Mouse (Mus musculus) CH12.LX (cell line): ENCODE data around the gene Exosc8. TPM values are rescaled to one million over a fixed set of nuclear protein-coding genes. Genes with fewer than 3 reads are reported as not detected.

Experiments used
- DNase-seq: peaks from one replicate; pipeline ENCODE4 v3.0.0-alpha.2; 2013; ENCODE audit errors: extremely low read depth
- H3K27ac ChIP-seq: 2 replicates; pipeline ENCODE4 v1.5.1; 2012; ENCODE audit warnings: low read depth, mild to moderate bottlenecking, control low read depth, moderate library complexity; ENCODE audit not compliant: insufficient read depth
- H3K27me3 ChIP-seq: replicated peaks from 2 replicates; pipeline ENCODE3; 2012; ENCODE audit warnings: inconsistent platforms
- H3K36me3 ChIP-seq, 2 experiments: replicated peaks in 1 of 2; 2 replicates each; pipeline versions ENCODE3 to v1.6.1; 2012; ENCODE audit warnings: inconsistent platforms in 1 of 2, low read length in 1 of 2, mild to moderate bottlenecking in 1 of 2, mixed read lengths in 1 of 2, moderate library complexity in 1 of 2; ENCODE audit not compliant: control insufficient read depth in 1 of 2, insufficient read depth in 1 of 2
- H3K4me1 ChIP-seq, 2 experiments: 2 replicates each; pipeline ENCODE4 v1.6.1; 2012; ENCODE audit warnings: inconsistent platforms in 1 of 2, moderate library complexity in 1 of 2; ENCODE audit not compliant: insufficient read depth in 2 of 2, control insufficient read depth in 1 of 2
- H3K4me2 ChIP-seq: 2 replicates; pipeline ENCODE4 v1.6.1; 2012; ENCODE audit warnings: low read depth, mild to moderate bottlenecking, control low read depth; ENCODE audit not compliant: poor library complexity, insufficient read depth, severe bottlenecking
- H3K4me3 ChIP-seq, 3 experiments: fragments of 150-350 bp in 1 of 3; sonication (generic) in 1 of 3; replicated peaks in 1 of 3; 2 replicates each; pipeline versions ENCODE3 to v1.5.1; 2011 to 2012; ENCODE audit warnings: low read depth in 2 of 3, low read length in 2 of 3, mild to moderate bottlenecking in 2 of 3, moderate library complexity in 2 of 3, control low read depth in 1 of 3, improper control_type of control experiment in 1 of 3, inconsistent platforms in 1 of 3, mixed read lengths in 1 of 3; ENCODE audit not compliant: poor library complexity in 1 of 3
- H3K79me2 ChIP-seq: replicated peaks from 2 replicates; pipeline ENCODE4 v1.6.1; 2012; ENCODE audit warnings: mild to moderate bottlenecking, moderate library complexity; ENCODE audit not compliant: control insufficient read depth, poor library complexity, insufficient read depth, severe bottlenecking; ENCODE audit errors: extremely low read depth
- H3K9ac ChIP-seq: 2 replicates; pipeline ENCODE4 v1.6.1; 2012; ENCODE audit warnings: low read depth, mild to moderate bottlenecking, control low read depth, moderate library complexity; ENCODE audit not compliant: insufficient read depth
- H3K9me3 ChIP-seq: replicated peaks from 2 replicates; pipeline ENCODE3; 2012; ENCODE audit warnings: low read length, inconsistent platforms, mixed read lengths
- CHD1 ChIP-seq: IDR thresholded peaks from 2 replicates; pipeline ENCODE4 v1.6.1; 2012; ENCODE audit warnings: low read depth, low read length, improper control_type of control experiment, inconsistent platforms
- CTCF ChIP-seq, 2 experiments: IDR thresholded peaks in 1 of 2; conservative IDR thresholded peaks in 1 of 2; 2 replicates each; pipeline ENCODE4 v1.5.1; 2011 to 2012; ENCODE audit warnings: low read depth in 2 of 2, low read length in 2 of 2, improper control_type of control experiment in 1 of 2, inconsistent platforms in 1 of 2, mild to moderate bottlenecking in 1 of 2, moderate library complexity in 1 of 2
- IRF4 ChIP-seq: IDR thresholded peaks from 2 replicates; pipeline ENCODE4 v1.6.1; 2014; ENCODE audit warnings: low read depth, mild to moderate bottlenecking, inconsistent platforms, low read length, improper control_type of control experiment
- MEF2A ChIP-seq: IDR thresholded peaks from 2 replicates; pipeline ENCODE4 v1.6.1; 2014; ENCODE audit warnings: low read depth, mild to moderate bottlenecking, inconsistent platforms, low read length, improper control_type of control experiment, borderline replicate concordance
- dilution Hi-C: fragments of 300-500 bp; cut with MboI; formaldehyde crosslinking; loops from 2 replicates; pipeline ENCODE4 v1.14.3; 2020; ENCODE audit warnings: low sequenced_read_pairs; ENCODE audit not compliant: extremely low pct_unique_long_range_greater_than_20kb, extremely low pct_ligation_motif_present
- in situ Hi-C: fragments of 300-500 bp; cut with MboI; formaldehyde crosslinking; loops from 3 replicates; pipeline ENCODE4 v1.14.3; 2019; ENCODE audit warnings: low sequenced_read_pairs, low pct_ligation_motif_present, low pct_unique_long_range_greater_than_20kb, mixed read lengths
- polyA plus RNA-seq: library from polyadenylated mRNA; unstranded; fragments of >175 nt; gene quantifications from 2 replicates; pipeline ENCODE4 v1.2.1, GENCODE M21; 2012; ENCODE audit warnings: low read depth; ENCODE audit not compliant: insufficient read length
- total RNA-seq, 2 experiments: library from RNA; depleted of rRNA; stranded (reverse); fragments of 300-350 nt in 1 of 2; fragments of >200 nt in 1 of 2; gene quantifications; 2 replicates each; pipeline ENCODE4 v1.2.3; 2012 to 2014

The Exosc8 gene
- total and polyA plus RNA-seq, 3 experiments: 102 to 238 (median 124) TPM

DNA sequence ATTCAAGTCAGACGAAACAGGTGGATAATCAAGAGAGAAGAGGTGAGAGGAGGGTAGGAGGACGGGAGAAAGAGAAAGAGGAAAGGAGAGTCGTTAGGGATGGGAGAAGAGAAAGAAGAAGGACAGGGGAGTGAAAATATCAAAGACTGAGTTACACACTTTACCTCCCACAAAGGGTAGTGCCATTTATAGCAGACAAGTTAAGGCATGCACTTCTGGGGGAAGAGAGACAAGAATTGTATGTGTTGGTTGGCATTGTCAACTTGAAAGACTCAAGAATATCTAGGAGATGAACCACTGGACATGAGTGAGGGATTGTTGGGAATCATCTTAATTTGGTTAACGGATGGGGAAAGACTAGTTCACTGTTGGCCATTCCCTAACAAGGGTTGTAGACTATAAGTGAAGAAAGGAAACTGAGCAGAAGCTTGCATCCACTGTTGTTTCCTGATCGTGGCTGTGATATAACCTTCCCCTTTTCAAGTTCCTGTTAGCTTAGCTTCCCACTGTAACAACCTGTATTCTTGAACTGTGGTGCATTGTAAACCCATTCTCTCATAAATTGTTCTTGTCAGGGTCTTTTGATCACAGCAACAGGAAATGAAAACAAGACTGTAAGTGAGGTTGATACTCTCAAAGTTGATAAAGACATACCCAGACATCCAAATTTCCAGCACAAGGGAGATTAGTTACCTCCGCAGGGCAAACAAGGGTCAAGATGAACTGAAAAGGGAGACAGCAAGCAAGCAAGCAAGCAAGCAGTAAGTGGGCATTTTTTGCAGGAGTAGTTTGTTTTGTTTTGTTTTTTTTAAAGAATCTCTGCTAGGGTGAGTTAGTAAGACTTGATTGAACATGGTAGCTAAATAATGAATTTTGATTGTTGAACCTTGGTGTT is 53.6 kb downstream of the Exosc8 start:
- Histone ChIP-seq H3K4me1 (peaks cover 6 to 20% of the 10 kb centered on the region in 2 experiments; a peak in 3 of 4 replicates), H3K79me2 (no peaks in the 10 kb centered on the region), H3K36me3 (no peaks in the 10 kb centered on the region), H3K9ac (no peak overlapping the region), H3K4me2 (peak overlapping the region; percentile 50; the same call in 1 of the 2 replicates), H3K27ac (no peak overlapping the region; the same call in 1 of the 2 replicates), H3K27me3 (no peaks in the 10 kb centered on the region), H3K9me3 (peaks cover 2% of the 10 kb centered on the region), H3K4me3 (no peak overlapping the region)
- no peak for DNase-seq
- in situ Hi-C loops (loop anchor here (10.0 to 25.0 kb wide), 2 partner anchors 327 to 944 kb away; no protein-coding TSS in a partner anchor), dilution Hi-C loops (no loop called here)
- TF ChIP-seq CTCF (conservative IDR thresholded peaks at IDR 0.05 in 1 of 2, IDR thresholded peaks at IDR 0.05 in 1 of 2; ENCODE audit: low read depth in 2 of 2, low read length in 2 of 2) (no peak), MEF2A (peak; percentile 81; the same call in 1 of the 2 replicates), CHD1 (peak; percentile 69; the same call in 1 of the 2 replicates), IRF4 (no peak)

Other genes with a start within 250 kb of the Exosc8 start
- gene Supt20, start 42.6 kb downstream of the Exosc8 start, total RNA-seq (2012; rRNA removed): 34.1 and 36.6 TPM in 2 replicates
- gene Supt20, start 42.6 kb downstream of the Exosc8 start, total RNA-seq (2014; rRNA removed): 38.6 and 45.3 TPM in 2 replicates
- 66.3 and 69.5 TPM in 2 replicates for gene Supt20, start 42.6 kb downstream of the Exosc8 start, polyA plus RNA-seq
- gene Gm21958, start 21.0 kb downstream of the Exosc8 start, total RNA-seq (2012; rRNA removed): not detected in 2 replicates
- not detected in 2 replicates for gene Gm21958, start 21.0 kb downstream of the Exosc8 start, total RNA-seq (2014; rRNA removed)
- gene Gm21958, start 21.0 kb downstream of the Exosc8 start, polyA plus RNA-seq: 0.61 TPM in 1 of 2 replicates, not detected in the other
- 48.0 and 48.1 TPM in 2 replicates for gene Alg5, start 146 bp upstream of the Exosc8 start, total RNA-seq (2012; rRNA removed)
- gene Alg5, start 146 bp upstream of the Exosc8 start, total RNA-seq (2014; rRNA removed): 31.5 and 33.9 TPM in 2 replicates
- gene Alg5, start 146 bp upstream of the Exosc8 start, polyA plus RNA-seq: 52.0 and 63.7 TPM in 2 replicates
- gene Smad9, start 20.2 kb upstream of the Exosc8 start, total RNA-seq (2012; rRNA removed): 0.08 and 0.13 TPM in 2 replicates
- gene Smad9, start 20.2 kb upstream of the Exosc8 start, total RNA-seq (2014; rRNA removed): 0.20 and 0.22 TPM in 2 replicates
- 0.23 TPM in 2 replicates for gene Smad9, start 20.2 kb upstream of the Exosc8 start, polyA plus RNA-seq
- gene Rfxap, start 72.4 kb upstream of the Exosc8 start, total RNA-seq (2012; rRNA removed): 27.9 and 29.0 TPM in 2 replicates
- 32.6 and 38.8 TPM in 2 replicates for gene Rfxap, start 72.4 kb upstream of the Exosc8 start, total RNA-seq (2014; rRNA removed)
- gene Rfxap, start 72.4 kb upstream of the Exosc8 start, polyA plus RNA-seq: 25.8 and 35.0 TPM in 2 replicates
- not detected in 2 replicates for gene Sertm1, start 180.5 kb upstream of the Exosc8 start, total RNA-seq (2012; rRNA removed)
- not detected in 2 replicates for gene Sertm1, start 180.5 kb upstream of the Exosc8 start, total RNA-seq (2014; rRNA removed)
- gene Sertm1, start 180.5 kb upstream of the Exosc8 start, polyA plus RNA-seq: not detected in 2 replicates